Mouse (Mus musculus) heart, adult 2 months (tissue): ENCODE data around the gene Rgs21.

Experiments used
- CTCF ChIP-seq: fragments of 200-600 bp; IDR thresholded peaks from 2 replicates; pipeline ENCODE4 v1.8.1; 2022; ENCODE audit warnings: antibody characterized with exemption, mild to moderate bottlenecking, moderate library complexity
- EP300 ChIP-seq: fragments of 200-500 bp; IDR thresholded peaks from 2 replicates; pipeline ENCODE4 v1.6.1; 2011; ENCODE audit warnings: low read depth, low read length, control low read depth; ENCODE audit not compliant: insufficient read depth

GRCm38 (mm10) chr1:144488223-144488835 is 79.1 kb downstream of the Rgs21 start:
- no peak for TF ChIP-seq CTCF
- no peak for TF ChIP-seq EP300
